Mouse (Mus musculus): Measurements from ENCODE around the gene Arfgef2.

DNA sequence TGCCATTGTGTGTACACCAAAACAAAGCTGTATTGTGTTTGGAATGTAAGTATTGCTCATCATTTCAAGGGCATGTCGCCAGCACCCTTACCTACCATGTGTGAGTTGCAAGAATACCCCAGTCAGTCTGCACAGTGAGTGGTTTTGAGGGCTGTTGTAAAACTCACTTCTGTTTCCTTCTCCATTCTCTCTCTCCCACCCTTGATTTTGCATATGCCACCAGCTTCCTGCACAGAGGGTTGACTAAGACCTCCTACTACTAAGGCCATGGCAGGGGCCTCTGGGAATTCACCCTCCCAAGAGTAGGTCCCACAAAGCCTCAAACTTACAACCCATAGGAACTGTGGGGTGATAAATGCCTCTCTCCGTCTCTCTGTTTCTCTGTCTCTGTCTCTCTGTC, 4.0 kb upstream of the Arfgef2 start:
- no peak for TF ChIP-seq POLR2A (IDR thresholded peaks at IDR 0.05; ENCODE audit: insufficient read depth, low read length)
- no peak for TF ChIP-seq CTCF (IDR thresholded peaks at IDR 0.05; ENCODE audit: low read depth, low read length)
- no peak for TF ChIP-seq EP300 (IDR thresholded peaks at IDR 0.05; ENCODE audit: insufficient read depth, low read depth, low read length)
